Mouse (Mus musculus) stomach, postnatal 0 days (tissue): ENCODE measurements at regions not wholly inside any gene's neighbourhood (a gene's known extent, or its start where the extent isn't known, plus 50 kb on each side); places are given as distances from the start of the nearest gene placed in this dataset.

ENCODE experiments used
- ATAC-seq: fragments of 200-750 bp; cut with Nextera tagmentation; 2 replicates; pipeline ENCODE4 v1.8.0; 2017; ENCODE audit not compliant: low FRiP score, low TSS enrichment
- DNase-seq: peaks from one replicate; pipeline ENCODE4 v3.0.0-alpha.2; 2016; ENCODE audit warnings: low spot score
- H3K27ac ChIP-seq: fragments of 300-500 bp; sonication (generic); replicated peaks from 2 replicates; pipeline ENCODE4 v1.5.1; 2014; ENCODE audit warnings: mild to moderate bottlenecking, control low read depth
- H3K27me3 ChIP-seq: fragments of 300-500 bp; sonication (generic); 2 replicates; pipeline ENCODE4 v1.6.1; 2014; ENCODE audit warnings: low read length; ENCODE audit not compliant: control insufficient read depth, insufficient read depth
- H3K36me3 ChIP-seq: fragments of 300-500 bp; sonication (generic); 2 replicates; pipeline ENCODE4 v1.6.1; 2014; ENCODE audit warnings: low read length, mixed read lengths; ENCODE audit not compliant: control insufficient read depth, insufficient read depth
- H3K4me1 ChIP-seq: fragments of 300-500 bp; sonication (generic); replicated peaks from 2 replicates; pipeline ENCODE4 v1.6.1; 2014; ENCODE audit warnings: antibody characterized with exemption; ENCODE audit not compliant: control insufficient read depth, insufficient read depth
- H3K4me2 ChIP-seq: fragments of 300-500 bp; sonication (generic); replicated peaks from 2 replicates; pipeline ENCODE4 v1.6.1; 2014; ENCODE audit warnings: low read depth, mild to moderate bottlenecking, control low read depth, moderate library complexity
- H3K4me3 ChIP-seq: fragments of 300-500 bp; sonication (generic); 2 replicates; pipeline ENCODE4 v1.5.1; 2014; ENCODE audit warnings: low read depth, low read length, control low read depth
- H3K9ac ChIP-seq: fragments of 300-500 bp; sonication (generic); 2 replicates; pipeline ENCODE4 v1.6.1; 2014; ENCODE audit warnings: mild to moderate bottlenecking, low read length, control low read depth, mixed read lengths
- H3K9me3 ChIP-seq: fragments of 300-500 bp; sonication (generic); 2 replicates; pipeline ENCODE4 v1.6.1; 2016; ENCODE audit warnings: low read length; ENCODE audit not compliant: control insufficient read depth
- CTCF ChIP-seq: IDR thresholded peaks from 2 replicates; pipeline ENCODE4 v1.5.1; 2016; ENCODE audit warnings: antibody characterized with exemption, low read depth, mild to moderate bottlenecking, moderate library complexity
- EP300 ChIP-seq: optimal IDR thresholded peaks from 2 replicates; pipeline ENCODE3; 2016; ENCODE audit warnings: antibody characterized with exemption
- WGBS: fragments of 180-500 bp; shearing (Covaris S2); extraction: QIAGEN DNeasy Blood & Tissue Kit; methylation state at CpG from one replicate; pipeline ENCODE4 v1.1.7; 2014; 5-methylcytosine and 5-hydroxymethylcytosine counted together

DNA sequence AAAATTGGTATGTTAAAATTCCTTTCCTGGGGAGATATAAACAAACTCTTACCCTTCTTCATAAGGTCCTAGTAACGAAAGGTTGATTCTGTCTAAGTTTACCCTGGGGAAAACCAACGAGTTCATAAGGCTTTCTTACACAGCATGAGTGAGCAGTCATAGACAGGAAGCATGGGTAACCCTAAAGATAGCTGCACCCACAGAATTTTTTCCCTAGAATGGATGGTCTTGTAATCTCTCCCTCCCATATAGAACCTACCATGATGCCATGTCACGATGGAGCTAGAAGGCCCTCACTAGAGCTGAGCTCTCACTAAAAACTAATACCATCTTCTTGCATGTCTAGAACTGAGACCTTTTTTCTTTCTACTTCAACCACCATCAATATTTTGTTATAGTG lies 380.1 kb upstream of the Gm5148 start:
- Histone ChIP-seq H3K9me3 (no peaks in the 10 kb centered on the region), H3K27me3 (no peaks in the 10 kb centered on the region), H3K4me3 (no peak overlapping the region), H3K4me1 (no peaks in the 10 kb centered on the region), H3K4me2 (no peak overlapping the region), H3K36me3 (no peaks in the 10 kb centered on the region), H3K27ac (no peak overlapping the region), H3K9ac (no peak overlapping the region)
- no peak for DNase-seq
- TF ChIP-seq CTCF (no peak), EP300 (no peak)
- no peak for ATAC-seq
- 78% methylated on average over 3 of the region's 3 CpGs for WGBS

DNA sequence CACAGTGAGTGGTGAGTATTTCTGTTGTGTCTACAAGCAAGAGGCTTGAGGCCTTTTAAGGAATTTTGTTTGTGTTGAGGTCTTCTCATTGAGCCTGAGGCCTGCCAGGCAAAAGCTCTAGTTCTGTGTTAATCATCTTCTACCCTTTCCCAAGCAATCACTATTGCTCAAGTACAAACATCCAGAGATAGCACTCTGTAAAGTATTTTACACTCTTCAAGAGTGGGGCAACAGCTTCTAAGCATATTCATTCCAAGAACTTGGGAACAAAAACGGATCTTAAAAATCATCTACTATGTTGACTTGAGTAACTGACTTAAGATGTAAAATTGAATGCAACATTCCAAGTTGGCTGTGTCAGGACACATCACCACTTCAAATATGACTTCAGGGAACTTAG lies 378.7 kb upstream of the Gm5148 start:
- WGBS = 81% methylated on average over 1 of the region's 1 CpGs
- H3K4me1 ChIP-seq = no peaks in the 10 kb centered on the region

DNA sequence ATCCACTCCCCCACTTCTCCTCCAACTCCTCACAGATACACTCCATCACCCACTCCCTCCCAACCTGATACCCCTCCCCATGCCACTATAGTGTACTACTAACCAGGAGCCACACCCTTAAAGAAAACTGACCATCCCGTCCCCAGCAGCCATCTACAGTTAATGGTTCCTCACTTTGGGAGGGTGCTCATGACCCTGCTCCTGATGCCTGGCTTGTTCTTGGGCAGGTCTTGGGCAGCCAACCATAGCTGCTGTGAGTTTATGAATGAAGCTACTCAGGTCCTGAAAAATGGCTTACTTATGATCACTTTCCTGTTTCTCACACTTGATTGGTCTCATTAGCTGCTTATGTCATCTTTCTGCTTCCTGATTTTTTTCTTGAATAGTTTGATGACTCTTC lies 377.9 kb upstream of the Gm5148 start:
- Histone ChIP-seq H3K9ac (no peak overlapping the region), H3K36me3 (no peaks in the 10 kb centered on the region), H3K9me3 (no peaks in the 10 kb centered on the region), H3K4me1 (no peaks in the 10 kb centered on the region), H3K27ac (no peak overlapping the region), H3K4me3 (no peak overlapping the region), H3K4me2 (no peak overlapping the region), H3K27me3 (no peaks in the 10 kb centered on the region)
- ATAC-seq = no peak
- WGBS = 67% methylated on average over 1 of the region's 1 CpGs
- TF ChIP-seq EP300 (no peak), CTCF (no peak)
- no peak for DNase-seq

More for the DNA sequence above, 378.7 kb upstream of the Gm5148 start:
- DNase-seq = no peak
- Histone ChIP-seq H3K9me3 (no peaks in the 10 kb centered on the region), H3K27ac (no peak overlapping the region), H3K4me2 (no peak overlapping the region), H3K27me3 (no peaks in the 10 kb centered on the region), H3K4me3 (no peak overlapping the region), H3K36me3 (no peaks in the 10 kb centered on the region), H3K9ac (no peak overlapping the region)
- ATAC-seq = no peak
- no peak for TF ChIP-seq EP300
- no peak for TF ChIP-seq CTCF

DNA sequence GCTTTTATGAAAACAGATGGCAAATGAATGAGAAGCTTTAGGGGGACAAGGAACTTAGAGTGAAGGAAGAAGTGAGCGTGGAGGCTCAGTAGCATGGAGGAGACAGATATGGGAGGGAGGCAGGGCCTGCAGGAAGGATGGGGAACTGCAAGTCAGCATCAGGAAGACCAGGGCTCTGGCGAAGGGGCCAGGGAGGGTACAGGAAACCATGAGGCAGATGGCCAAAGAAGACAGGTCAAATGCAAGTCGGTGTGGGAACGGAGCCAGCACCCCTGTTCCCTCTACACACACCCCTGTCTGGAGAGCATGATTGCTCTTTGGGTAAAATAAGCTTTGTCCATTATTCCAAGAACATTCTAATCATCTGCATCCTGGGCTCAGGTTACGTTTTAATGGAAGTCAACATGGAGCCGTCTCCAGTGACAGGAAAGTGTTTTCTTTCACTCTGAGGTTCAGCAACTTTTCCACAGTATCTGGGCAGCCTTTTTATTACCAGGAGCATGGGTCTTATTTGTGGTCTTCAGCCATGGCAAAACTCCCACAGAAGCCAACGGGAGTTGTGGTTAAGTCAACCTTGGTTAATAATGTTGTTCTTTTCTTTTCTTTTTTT lies 370.2 kb upstream of the Gm5148 start:
- H3K27me3 ChIP-seq = no peaks in the 10 kb centered on the region
- H3K9me3 ChIP-seq = no peaks in the 10 kb centered on the region
- DNase-seq = no peak
- no peak overlapping the region for H3K27ac ChIP-seq
- 71% methylated on average over 7 of the region's 7 CpGs for WGBS
- no peaks in the 10 kb centered on the region for H3K36me3 ChIP-seq
- no peak overlapping the region for H3K4me2 ChIP-seq
- TF ChIP-seq EP300 = no peak
- TF ChIP-seq CTCF = peak; percentile 23; the same call in 1 of the 2 replicates
- no peak overlapping the region for H3K4me3 ChIP-seq
- ATAC-seq = no peak
- no peak overlapping the region for H3K9ac ChIP-seq
- no peaks in the 10 kb centered on the region for H3K4me1 ChIP-seq

DNA sequence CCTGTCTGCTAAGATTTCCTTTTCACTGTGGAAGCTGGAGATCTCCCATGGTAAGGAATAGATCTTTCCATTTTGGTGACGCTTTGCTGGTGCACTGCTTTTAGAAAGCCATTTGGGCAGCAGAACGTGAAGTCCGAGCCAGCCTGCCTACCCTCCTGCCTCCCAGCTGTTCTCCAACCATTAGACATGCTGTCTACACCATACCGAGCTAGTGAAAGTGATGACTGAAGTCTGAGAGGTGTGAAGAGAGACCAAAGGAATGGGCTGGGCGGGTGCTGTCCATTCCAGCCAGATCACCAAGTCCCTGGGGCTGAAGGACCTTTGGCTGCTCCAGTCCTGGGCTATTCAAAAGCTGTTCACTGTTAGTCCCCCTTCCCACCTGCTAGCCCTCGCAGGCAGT lies 360.3 kb upstream of the Gm5148 start:
- TF ChIP-seq CTCF (no peak), EP300 (no peak)
- H3K4me1 ChIP-seq = no peaks in the 10 kb centered on the region
- H3K27me3 ChIP-seq = no peaks in the 10 kb centered on the region
- no peak for ATAC-seq
- 72% methylated on average over 6 of the region's 6 CpGs for WGBS
- no peak overlapping the region for H3K4me2 ChIP-seq
- H3K9me3 ChIP-seq = no peaks in the 10 kb centered on the region
- no peak overlapping the region for H3K4me3 ChIP-seq
- no peak overlapping the region for H3K27ac ChIP-seq
- no peak for DNase-seq
- no peaks in the 10 kb centered on the region for H3K36me3 ChIP-seq
- no peak overlapping the region for H3K9ac ChIP-seq

DNA sequence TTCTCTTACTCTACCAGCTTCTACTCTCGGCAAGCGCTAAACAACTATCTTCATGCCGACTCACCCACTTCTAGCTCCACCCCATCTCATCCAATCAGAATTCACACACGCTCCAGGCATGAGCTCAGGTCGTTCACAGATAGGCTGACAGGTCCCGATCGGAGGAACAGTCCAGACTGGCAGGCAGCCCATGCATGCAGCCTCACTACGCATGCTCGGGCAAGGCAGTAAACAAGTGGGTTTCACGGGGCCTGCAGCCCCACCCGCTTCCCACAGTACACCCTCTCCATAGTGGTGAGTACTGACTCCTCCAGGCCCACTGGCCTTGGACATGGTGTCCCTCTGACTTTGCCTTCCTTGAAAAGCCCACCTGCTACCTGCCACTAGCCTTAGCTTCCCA lies 358.1 kb upstream of the Gm5148 start:
- H3K27ac ChIP-seq = no peak overlapping the region
- H3K27me3 ChIP-seq = no peaks in the 10 kb centered on the region
- WGBS = 77% methylated on average over 11 of the region's 11 CpGs
- TF ChIP-seq CTCF (no peak), EP300 (no peak)
- H3K4me1 ChIP-seq = no peaks in the 10 kb centered on the region
- no peaks in the 10 kb centered on the region for H3K36me3 ChIP-seq
- H3K9me3 ChIP-seq = no peaks in the 10 kb centered on the region
- no peak overlapping the region for H3K9ac ChIP-seq
- no peak overlapping the region for H3K4me2 ChIP-seq
- DNase-seq (no peak), ATAC-seq (no peak)
- no peak overlapping the region for H3K4me3 ChIP-seq
